Mouse (Mus musculus) hindbrain, embryonic 10.5 days (tissue): Measurements from ENCODE around the gene Kdelr3. TPM values are rescaled to one million over a fixed set of nuclear protein-coding genes. Genes with fewer than 3 reads are reported as not detected.
A peak's percentile ranks its signal among the peaks of the same experiment; 100 is the strongest.

ENCODE experiments used
- DNase-seq: peaks from one replicate; pipeline ENCODE4 v3.0.0-alpha.2; 2017; ENCODE audit warnings: low spot score
- H3K27ac ChIP-seq: fragments of 300-500 bp; sonication (generic); 2 replicates; pipeline ENCODE4 v1.5.1; 2016; ENCODE audit warnings: mild to moderate bottlenecking, moderate library complexity
- H3K27me3 ChIP-seq: fragments of 300-500 bp; sonication (generic); 2 replicates; pipeline ENCODE4 v1.6.1; 2016; ENCODE audit warnings: mild to moderate bottlenecking; ENCODE audit not compliant: poor library complexity, insufficient read depth, severe bottlenecking
- H3K36me3 ChIP-seq: fragments of 300-500 bp; sonication (generic); 2 replicates; pipeline ENCODE4 v1.6.1; 2016; ENCODE audit warnings: mild to moderate bottlenecking, moderate library complexity
- H3K4me1 ChIP-seq: fragments of 300-500 bp; sonication (generic); replicated peaks from 2 replicates; pipeline ENCODE4 v1.6.1; 2016; ENCODE audit warnings: mild to moderate bottlenecking
- H3K4me3 ChIP-seq: fragments of 300-500 bp; sonication (generic); 2 replicates; pipeline ENCODE4 v1.5.1; 2016; ENCODE audit warnings: mild to moderate bottlenecking, moderate library complexity
- H3K9me3 ChIP-seq: fragments of 300-500 bp; sonication (generic); 2 replicates; pipeline ENCODE4 v1.6.1; 2016; ENCODE audit warnings: mild to moderate bottlenecking, moderate library complexity
- WGBS: fragments of 180-500 bp; shearing (Covaris S2); methylation state at CpG from one replicate; pipeline ENCODE4 v1.1.7; 2016; 5-methylcytosine and 5-hydroxymethylcytosine counted together
- polyA plus RNA-seq: library from polyadenylated mRNA; unstranded; fragments of >200 nt; fragmentation: Nextera tagmentation; extraction: Ambion mirVana; gene quantifications from 2 replicates; pipeline ENCODE4 v1.2.1, GENCODE M21; 2016

Kdelr3 gene
- polyA plus RNA-seq, 1 experiment from 2014 or later, result 21.5 TPM

- WGBS, result 19% methylated on average over 18 of the region's 18 CpGs
- DNase-seq, result no peak
Measured at GRCm38 (mm10) chr15:79502891-79503341, 13.3 kb upstream of the Kdelr3 start.

DNA sequence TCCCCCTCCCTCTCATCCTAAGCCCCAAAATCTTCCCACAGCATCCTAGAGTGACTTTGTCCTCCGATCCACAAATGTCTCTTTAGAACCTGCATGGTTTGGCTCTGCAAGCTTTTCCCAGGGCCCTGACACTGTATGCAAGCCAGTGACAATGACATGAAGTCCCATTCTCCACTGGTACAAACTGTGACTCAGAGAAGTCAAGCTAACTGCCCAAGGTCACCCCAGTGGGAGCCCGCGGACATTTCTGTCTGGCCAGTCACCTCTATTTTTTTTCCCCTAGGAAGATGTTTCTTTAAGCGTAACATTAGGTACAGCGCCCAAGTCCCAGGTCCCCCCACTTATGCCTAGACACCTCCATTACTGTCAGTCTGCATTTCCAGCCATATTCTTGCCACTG, 12.8 kb upstream of the Kdelr3 start:
- no peak overlapping the region for H3K27ac ChIP-seq
- WGBS, result 75% methylated on average over 5 of the region's 5 CpGs
- peaks cover 100% of the 10 kb centered on the region for H3K27me3 ChIP-seq
- no peak for DNase-seq
- H3K4me1 ChIP-seq, result peaks cover 43% of the 10 kb centered on the region
- no peaks in the 10 kb centered on the region for H3K9me3 ChIP-seq
- H3K4me3 ChIP-seq, result no peak overlapping the region
- H3K36me3 ChIP-seq, result no peaks in the 10 kb centered on the region

More at GRCm38 (mm10) chr15:79502891-79503341, 13.3 kb upstream of the Kdelr3 start:
- Histone ChIP-seq H3K36me3 (no peaks in the 10 kb centered on the region), H3K9me3 (no peaks in the 10 kb centered on the region), H3K27me3 (peaks cover 100% of the 10 kb centered on the region), H3K4me3 (no peak overlapping the region), H3K27ac (no peak overlapping the region), H3K4me1 (peaks cover 43% of the 10 kb centered on the region)

DNA sequence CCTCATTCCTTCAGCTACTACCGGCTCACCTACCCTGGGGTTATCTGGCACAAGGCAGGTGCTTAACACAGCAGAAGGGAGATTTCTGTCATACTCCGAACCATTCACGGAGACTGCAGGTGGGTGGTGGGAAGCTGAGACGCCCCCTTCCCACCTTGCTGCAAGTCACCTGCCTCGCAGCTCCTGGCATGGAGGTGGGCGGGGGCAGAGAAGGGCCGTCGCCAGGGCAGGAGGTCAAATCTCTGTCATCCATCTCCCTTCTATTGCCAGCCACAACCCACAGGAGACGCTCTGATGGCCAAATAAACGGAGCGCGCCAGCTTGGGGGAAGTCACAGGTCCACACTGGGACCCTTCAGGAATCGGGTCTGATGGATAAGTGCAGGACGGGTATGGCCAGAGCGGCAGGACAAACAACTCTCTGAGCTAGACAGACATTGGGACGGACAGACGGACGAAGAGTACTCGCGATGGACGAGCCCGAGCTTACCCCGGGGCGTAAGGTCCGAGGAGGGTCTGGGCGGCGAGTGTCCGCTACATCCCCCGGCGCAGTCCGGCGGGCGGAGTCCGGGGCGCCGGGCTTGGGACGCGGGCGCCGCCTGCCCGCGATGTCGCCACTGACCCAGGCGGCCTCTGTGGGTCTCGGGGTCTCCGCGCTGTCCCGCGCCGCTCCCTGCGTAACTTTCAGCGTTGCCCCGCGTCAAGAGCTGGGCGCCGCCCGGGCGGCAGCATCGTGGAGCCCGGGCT, 11.3 kb upstream of the Kdelr3 start, which contains the start of gene Kcnj4:
TSS of gene Kcnj4 (minus strand) at position 535 of the 746 bp plus-strand sequence.
- DNase-seq, result peak; percentile 48
- Histone ChIP-seq H3K36me3 (no peaks in the 10 kb centered on the region), H3K4me3 (peak within 1 kb of the TSS; percentile 72), H3K27me3 (peaks cover 100% of the 10 kb centered on the region), H3K27ac (peak within 1 kb of the TSS; percentile 76), H3K9me3 (no peaks in the 10 kb centered on the region), H3K4me1 (peaks cover 38% of the 10 kb centered on the region)
- under 1% methylated on average over 60 of the region's 60 CpGs for WGBS

- peak; percentile 79 for DNase-seq
- 1% methylated on average over 59 of the region's 71 CpGs for WGBS
- Histone ChIP-seq H3K27ac (peak overlapping the region; percentile 76), H3K4me1 (peaks cover 43% of the 10 kb centered on the region), H3K4me3 (peak overlapping the region; percentile 72), H3K36me3 (no peaks in the 10 kb centered on the region), H3K27me3 (peaks cover 100% of the 10 kb centered on the region), H3K9me3 (no peaks in the 10 kb centered on the region)
Measured at GRCm38 (mm10) chr15:79505616-79506283, 10.5 kb upstream of the Kdelr3 start.

GRCm38 (mm10) chr15:79506460-79506859, 9.8 kb upstream of the Kdelr3 start:
- no peaks in the 10 kb centered on the region for H3K9me3 ChIP-seq
- peak overlapping the region; percentile 72; the same call in 1 of the 2 replicates for H3K4me3 ChIP-seq
- WGBS, result 36% methylated on average over 7 of the region's 7 CpGs
- no peak for DNase-seq
- peaks cover 100% of the 10 kb centered on the region for H3K27me3 ChIP-seq
- H3K27ac ChIP-seq, result no peak overlapping the region
- no peaks in the 10 kb centered on the region for H3K36me3 ChIP-seq
- peaks cover 49% of the 10 kb centered on the region for H3K4me1 ChIP-seq

- Histone ChIP-seq H3K4me1 (peaks cover 57% of the 10 kb centered on the region), H3K9me3 (no peaks in the 10 kb centered on the region), H3K27ac (no peak overlapping the region), H3K4me3 (no peak overlapping the region), H3K36me3 (no peaks in the 10 kb centered on the region), H3K27me3 (peaks cover 100% of the 10 kb centered on the region)
- WGBS, result 55% methylated on average over 31 of the region's 31 CpGs
- DNase-seq, result no peak
Measured at GRCm38 (mm10) chr15:79507055-79507828, 9.0 kb upstream of the Kdelr3 start.

GRCm38 (mm10) chr15:79509998-79510397, 6.2 kb upstream of the Kdelr3 start:
- WGBS, result 38% methylated on average over 6 of the region's 6 CpGs
- Histone ChIP-seq H3K27ac (no peak overlapping the region), H3K4me3 (no peak overlapping the region), H3K27me3 (peaks cover 100% of the 10 kb centered on the region), H3K36me3 (no peaks in the 10 kb centered on the region), H3K9me3 (no peaks in the 10 kb centered on the region), H3K4me1 (peaks cover 51% of the 10 kb centered on the region)
- DNase-seq, result no peak

- no peaks in the 10 kb centered on the region for H3K36me3 ChIP-seq
- peaks cover 100% of the 10 kb centered on the region for H3K27me3 ChIP-seq
- WGBS, result 77% methylated on average over 7 of the region's 7 CpGs
- no peak for DNase-seq
- H3K9me3 ChIP-seq, result no peaks in the 10 kb centered on the region
- peaks cover 46% of the 10 kb centered on the region for H3K4me1 ChIP-seq
- no peak overlapping the region for H3K4me3 ChIP-seq
- no peak overlapping the region for H3K27ac ChIP-seq
Measured at GRCm38 (mm10) chr15:79510425-79510824, 5.8 kb upstream of the Kdelr3 start.

GRCm38 (mm10) chr15:79511553-79512320, 4.5 kb upstream of the Kdelr3 start:
- H3K4me1 ChIP-seq, result peaks cover 45% of the 10 kb centered on the region
- under 1% methylated on average over 61 of the region's 61 CpGs for WGBS
- H3K9me3 ChIP-seq, result no peaks in the 10 kb centered on the region
- H3K27me3 ChIP-seq, result peaks cover 100% of the 10 kb centered on the region
- peak overlapping the region; percentile 54 for H3K4me3 ChIP-seq
- no peaks in the 10 kb centered on the region for H3K36me3 ChIP-seq
- peak overlapping the region; percentile 43; the same call in 1 of the 2 replicates for H3K27ac ChIP-seq
- peak; percentile 90 for DNase-seq

DNA sequence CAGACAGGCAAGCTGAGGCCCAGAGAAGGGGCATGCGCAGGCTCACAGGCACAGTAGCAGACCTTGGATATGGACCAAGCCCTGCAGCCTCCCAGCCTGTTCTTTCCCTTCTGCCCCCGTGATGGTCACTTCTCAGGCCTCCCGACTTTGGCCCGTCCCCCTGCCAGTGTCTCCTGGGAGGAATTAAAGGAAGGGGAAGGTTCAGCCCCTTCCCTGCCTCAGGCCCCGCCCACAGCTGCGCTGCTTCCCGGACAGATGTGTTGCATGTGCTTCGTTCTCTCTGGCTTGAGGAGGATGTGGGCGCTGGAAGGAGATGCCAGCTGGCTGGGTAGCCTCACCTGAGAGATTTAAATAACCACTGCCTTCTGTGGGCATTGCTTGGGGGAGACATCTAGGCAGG, 2.3 kb upstream of the Kdelr3 start:
- Histone ChIP-seq H3K9me3 (no peaks in the 10 kb centered on the region), H3K27me3 (peaks cover 100% of the 10 kb centered on the region), H3K4me1 (peaks cover 54% of the 10 kb centered on the region), H3K27ac (no peak overlapping the region), H3K36me3 (no peaks in the 10 kb centered on the region), H3K4me3 (no peak overlapping the region)
- 8% methylated on average over 9 of the region's 9 CpGs for WGBS
- peak; percentile 42 for DNase-seq

- 82% methylated on average over 4 of the region's 4 CpGs for WGBS
- Histone ChIP-seq H3K27me3 (peaks cover 68% of the 10 kb centered on the region), H3K36me3 (no peaks in the 10 kb centered on the region), H3K4me1 (peaks cover 31% of the 10 kb centered on the region), H3K9me3 (no peaks in the 10 kb centered on the region), H3K27ac (no peak overlapping the region), H3K4me3 (0 out of 2 replicates have a peak overlapping the region, but pooled peaks have one; percentile 63)
- DNase-seq, result no peak
Measured at GRCm38 (mm10) chr15:79517710-79518109, 1.5 kb downstream of the Kdelr3 start.

- WGBS, result 85% methylated on average over 3 of the region's 3 CpGs
- Histone ChIP-seq H3K4me1 (peaks cover 28% of the 10 kb centered on the region), H3K36me3 (no peaks in the 10 kb centered on the region), H3K9me3 (no peaks in the 10 kb centered on the region), H3K4me3 (no peak overlapping the region), H3K27ac (no peak overlapping the region), H3K27me3 (peaks cover 60% of the 10 kb centered on the region)
- no peak for DNase-seq
Measured at GRCm38 (mm10) chr15:79518571-79518970, 2.4 kb downstream of the Kdelr3 start.
